Mouse (Mus musculus): Measurements from ENCODE around the gene Sst. TPM values are rescaled to one million over a fixed set of nuclear protein-coding genes. Genes with fewer than 3 reads are reported as not detected.
A peak's percentile ranks its signal among the peaks of the same experiment; 100 is the strongest.

Sst gene
- polyA plus RNA-seq (2015; fragmentation: Nextera tagmentation; extraction: Ambion mirVana), result 271 and 344 TPM in 2 replicates

GRCm38 (mm10) chr16:23890636-23891035 is at the start of gene Sst:
Gene Sst, minus strand, starts transcription at chr16:23890958.
- peak; percentile 77 for ATAC-seq
- peak within 1 kb of the TSS; percentile 61 for H3K4me2 ChIP-seq (ENCODE audit: low read length)
- H3K9ac ChIP-seq (ENCODE audit: low read depth, low read length), result peak within 1 kb of the TSS; percentile 52
- 3% methylated on average over 26 of the region's 26 CpGs for WGBS
- H3K9me3 ChIP-seq (replicated peaks; ENCODE audit: control insufficient read depth, low read length, poor library complexity, severe bottlenecking), result no peaks in the 10 kb centered on the region
- H3K27me3 ChIP-seq (ENCODE audit: control insufficient read depth, insufficient read depth, low read depth, low read length), result peaks cover 17% of the 10 kb centered on the region
- H3K4me1 ChIP-seq (ENCODE audit: control insufficient read depth, insufficient read depth, low read length), result 0 out of 2 replicates have a peak, but pooled peaks cover 7% of the 10 kb centered on the region
- H3K4me3 ChIP-seq (ENCODE audit: low read depth, low read length), result peak within 1 kb of the TSS; percentile 38
- peak within 1 kb of the TSS; percentile 54; the same call in 1 of the 2 replicates for H3K27ac ChIP-seq (ENCODE audit: low read length)
- no peaks in the 10 kb centered on the region for H3K36me3 ChIP-seq (ENCODE audit: control insufficient read depth, insufficient read depth, low read length)

GRCm38 (mm10) chr16:23934397-23934796 is 43.6 kb upstream of the Sst start:
- Histone ChIP-seq H3K9ac (ENCODE audit: low read depth, low read length) (no peak overlapping the region), H3K4me2 (ENCODE audit: low read length) (no peak overlapping the region), H3K36me3 (ENCODE audit: control insufficient read depth, insufficient read depth, low read length) (no peaks in the 10 kb centered on the region), H3K9me3 (replicated peaks; ENCODE audit: control insufficient read depth, low read length, poor library complexity, severe bottlenecking) (no peaks in the 10 kb centered on the region), H3K27ac (ENCODE audit: low read length) (no peak overlapping the region), H3K27me3 (ENCODE audit: control insufficient read depth, insufficient read depth, low read depth, low read length) (no peaks in the 10 kb centered on the region), H3K4me3 (ENCODE audit: low read depth, low read length) (no peak overlapping the region), H3K4me1 (ENCODE audit: control insufficient read depth, insufficient read depth, low read length) (no peaks in the 10 kb centered on the region)
- ATAC-seq, result no peak
- WGBS, result 72% methylated on average over 2 of the region's 2 CpGs

- Histone ChIP-seq H3K27me3 (ENCODE audit: control insufficient read depth, insufficient read depth, low read depth, low read length) (no peaks in the 10 kb centered on the region), H3K9ac (ENCODE audit: low read depth, low read length) (no peak within 1 kb of the TSS), H3K9me3 (replicated peaks; ENCODE audit: control insufficient read depth, low read length, poor library complexity, severe bottlenecking) (no peaks in the 10 kb centered on the region), H3K4me3 (ENCODE audit: low read depth, low read length) (no peak within 1 kb of the TSS), H3K4me1 (ENCODE audit: control insufficient read depth, insufficient read depth, low read length) (no peaks in the 10 kb centered on the region), H3K27ac (ENCODE audit: low read length) (no peak within 1 kb of the TSS), H3K4me2 (ENCODE audit: low read length) (no peak within 1 kb of the TSS), H3K36me3 (ENCODE audit: control insufficient read depth, insufficient read depth, low read length) (no peaks in the 10 kb centered on the region)
- WGBS, result 63% methylated on average over 11 of the region's 11 CpGs
- no peak for ATAC-seq
Measured at GRCm38 (mm10) chr16:23932294-23932693, 41.5 kb upstream of the Sst start, which contains the start of gene Rtp2. Gene Rtp2, minus strand, starts transcription at chr16:23932394.

- H3K27ac ChIP-seq (ENCODE audit: low read length), result no peak overlapping the region
- no peaks in the 10 kb centered on the region for H3K4me1 ChIP-seq (ENCODE audit: control insufficient read depth, insufficient read depth, low read length)
- no peaks in the 10 kb centered on the region for H3K36me3 ChIP-seq (ENCODE audit: control insufficient read depth, insufficient read depth, low read length)
- H3K9me3 ChIP-seq (replicated peaks; ENCODE audit: control insufficient read depth, low read length, poor library complexity, severe bottlenecking), result no peaks in the 10 kb centered on the region
- no peak for ATAC-seq
- no peak overlapping the region for H3K9ac ChIP-seq (ENCODE audit: low read depth, low read length)
- no peaks in the 10 kb centered on the region for H3K27me3 ChIP-seq (ENCODE audit: control insufficient read depth, insufficient read depth, low read depth, low read length)
- 78% methylated on average over 18 of the region's 18 CpGs for WGBS
- no peak overlapping the region for H3K4me3 ChIP-seq (ENCODE audit: low read depth, low read length)
- H3K4me2 ChIP-seq (ENCODE audit: low read length), result no peak overlapping the region
Measured at GRCm38 (mm10) chr16:23931275-23931674, 40.5 kb upstream of the Sst start.

GRCm38 (mm10) chr16:23930426-23931073 is 39.8 kb upstream of the Sst start:
- Histone ChIP-seq H3K27me3 (ENCODE audit: control insufficient read depth, insufficient read depth, low read depth, low read length) (no peaks in the 10 kb centered on the region), H3K4me3 (ENCODE audit: low read depth, low read length) (no peak overlapping the region), H3K9ac (ENCODE audit: low read depth, low read length) (no peak overlapping the region), H3K27ac (ENCODE audit: low read length) (no peak overlapping the region), H3K36me3 (ENCODE audit: control insufficient read depth, insufficient read depth, low read length) (no peaks in the 10 kb centered on the region), H3K4me1 (ENCODE audit: control insufficient read depth, insufficient read depth, low read length) (no peaks in the 10 kb centered on the region), H3K4me2 (ENCODE audit: low read length) (no peak overlapping the region), H3K9me3 (replicated peaks; ENCODE audit: control insufficient read depth, low read length, poor library complexity, severe bottlenecking) (no peaks in the 10 kb centered on the region)
- ATAC-seq, result no peak
- 85% methylated on average over 3 of the region's 3 CpGs for WGBS

GRCm38 (mm10) chr16:23927301-23928114 is 36.8 kb upstream of the Sst start:
- no peak for ATAC-seq
- Histone ChIP-seq H3K4me2 (ENCODE audit: low read length) (no peak overlapping the region), H3K27me3 (ENCODE audit: control insufficient read depth, insufficient read depth, low read depth, low read length) (no peaks in the 10 kb centered on the region), H3K4me3 (ENCODE audit: low read depth, low read length) (no peak overlapping the region), H3K9ac (ENCODE audit: low read depth, low read length) (no peak overlapping the region), H3K9me3 (replicated peaks; ENCODE audit: control insufficient read depth, low read length, poor library complexity, severe bottlenecking) (no peaks in the 10 kb centered on the region), H3K36me3 (ENCODE audit: control insufficient read depth, insufficient read depth, low read length) (no peaks in the 10 kb centered on the region), H3K27ac (ENCODE audit: low read length) (no peak overlapping the region), H3K4me1 (ENCODE audit: control insufficient read depth, insufficient read depth, low read length) (no peaks in the 10 kb centered on the region)
- WGBS, result 94% methylated on average over 33 of the region's 33 CpGs

- H3K9ac ChIP-seq (ENCODE audit: low read depth, low read length), result no peak overlapping the region
- H3K9me3 ChIP-seq (replicated peaks; ENCODE audit: control insufficient read depth, low read length, poor library complexity, severe bottlenecking), result no peaks in the 10 kb centered on the region
- H3K36me3 ChIP-seq (ENCODE audit: control insufficient read depth, insufficient read depth, low read length), result no peaks in the 10 kb centered on the region
- H3K27ac ChIP-seq (ENCODE audit: low read length), result no peak overlapping the region
- H3K4me3 ChIP-seq (ENCODE audit: low read depth, low read length), result no peak overlapping the region
- WGBS, result 97% methylated on average over 1 of the region's 1 CpGs
- H3K27me3 ChIP-seq (ENCODE audit: control insufficient read depth, insufficient read depth, low read depth, low read length), result no peaks in the 10 kb centered on the region
- no peak overlapping the region for H3K4me2 ChIP-seq (ENCODE audit: low read length)
- no peak for ATAC-seq
- no peaks in the 10 kb centered on the region for H3K4me1 ChIP-seq (ENCODE audit: control insufficient read depth, insufficient read depth, low read length)
Measured at GRCm38 (mm10) chr16:23922906-23923305, 32.1 kb upstream of the Sst start.

GRCm38 (mm10) chr16:23921697-23922096 is 30.9 kb upstream of the Sst start:
- no peak overlapping the region for H3K4me2 ChIP-seq (ENCODE audit: low read length)

GRCm38 (mm10) chr16:23919418-23919817 is 28.7 kb upstream of the Sst start:
- WGBS, result 83% methylated on average over 2 of the region's 2 CpGs
- no peak overlapping the region for H3K27ac ChIP-seq (ENCODE audit: low read length)
- no peak overlapping the region for H3K4me3 ChIP-seq (ENCODE audit: low read depth, low read length)
- no peaks in the 10 kb centered on the region for H3K4me1 ChIP-seq (ENCODE audit: control insufficient read depth, insufficient read depth, low read length)
- H3K4me2 ChIP-seq (ENCODE audit: low read length), result no peak overlapping the region
- H3K36me3 ChIP-seq (ENCODE audit: control insufficient read depth, insufficient read depth, low read length), result no peaks in the 10 kb centered on the region
- H3K27me3 ChIP-seq (ENCODE audit: control insufficient read depth, insufficient read depth, low read depth, low read length), result no peaks in the 10 kb centered on the region
- H3K9ac ChIP-seq (ENCODE audit: low read depth, low read length), result no peak overlapping the region
- no peak for ATAC-seq
- no peaks in the 10 kb centered on the region for H3K9me3 ChIP-seq (replicated peaks; ENCODE audit: control insufficient read depth, low read length, poor library complexity, severe bottlenecking)

More at GRCm38 (mm10) chr16:23921697-23922096, 30.9 kb upstream of the Sst start:
- Histone ChIP-seq H3K4me1 (ENCODE audit: control insufficient read depth, insufficient read depth, low read length) (no peaks in the 10 kb centered on the region), H3K9me3 (replicated peaks; ENCODE audit: control insufficient read depth, low read length, poor library complexity, severe bottlenecking) (no peaks in the 10 kb centered on the region), H3K27me3 (ENCODE audit: control insufficient read depth, insufficient read depth, low read depth, low read length) (no peaks in the 10 kb centered on the region), H3K9ac (ENCODE audit: low read depth, low read length) (no peak overlapping the region), H3K27ac (ENCODE audit: low read length) (no peak overlapping the region), H3K4me3 (ENCODE audit: low read depth, low read length) (no peak overlapping the region), H3K36me3 (ENCODE audit: control insufficient read depth, insufficient read depth, low read length) (no peaks in the 10 kb centered on the region)
- ATAC-seq, result no peak
- 76% methylated on average over 5 of the region's 5 CpGs for WGBS

All from midbrain, embryonic 16.5 days (tissue).